Mouse (Mus musculus) embryonic facial prominence, embryonic 10.5 days (tissue): Measurements from ENCODE around the gene Zfp358. TPM values are rescaled to one million over a fixed set of nuclear protein-coding genes. Genes with fewer than 3 reads are reported as not detected.

Source experiments
- DNase-seq: peaks from one replicate; pipeline ENCODE4 v3.0.0-alpha.2; 2017; ENCODE audit warnings: low spot score
- H3K27ac ChIP-seq: fragments of 300-500 bp; sonication (generic); replicated peaks from 2 replicates; pipeline ENCODE4 v1.5.1; 2016; ENCODE audit warnings: mild to moderate bottlenecking
- H3K27me3 ChIP-seq: fragments of 300-500 bp; sonication (generic); replicated peaks from 2 replicates; pipeline ENCODE4 v1.6.1; 2016; ENCODE audit warnings: low read depth, mild to moderate bottlenecking; ENCODE audit not compliant: poor library complexity, severe bottlenecking
- H3K36me3 ChIP-seq: fragments of 300-500 bp; sonication (generic); replicated peaks from 2 replicates; pipeline ENCODE4 v1.6.1; 2016; ENCODE audit warnings: mild to moderate bottlenecking, moderate library complexity
- H3K4me1 ChIP-seq: fragments of 300-500 bp; sonication (generic); 2 replicates; pipeline ENCODE4 v1.6.1; 2016
- H3K4me3 ChIP-seq: fragments of 300-500 bp; sonication (generic); 2 replicates; pipeline ENCODE4 v1.5.1; 2016; ENCODE audit warnings: mild to moderate bottlenecking, moderate library complexity
- H3K9me3 ChIP-seq: fragments of 300-500 bp; sonication (generic); 2 replicates; pipeline ENCODE4 v1.6.1; 2016; ENCODE audit warnings: mild to moderate bottlenecking
- WGBS: fragments of 180-500 bp; shearing (Covaris S2); methylation state at CpG from one replicate; pipeline ENCODE4 v1.1.7; 2016; 5-methylcytosine and 5-hydroxymethylcytosine counted together
- polyA plus RNA-seq: library from polyadenylated mRNA; unstranded; fragments of >200 nt; fragmentation: Nextera tagmentation; extraction: Ambion mirVana; gene quantifications from 2 replicates; pipeline ENCODE4 v1.2.1, GENCODE M21; 2016

Gene Zfp358
- polyA plus RNA-seq, 1 experiment from 2014 or later = 68.4 TPM

GRCm38 (mm10) chr8:3480221-3480785, 12.6 kb upstream of the Zfp358 start:
- WGBS = 80% methylated on average over 4 of the region's 4 CpGs
- Histone ChIP-seq H3K27me3 (peaks cover 27% of the 10 kb centered on the region), H3K36me3 (no peaks in the 10 kb centered on the region), H3K4me1 (peaks cover 8% of the 10 kb centered on the region), H3K27ac (no peak overlapping the region), H3K4me3 (no peak overlapping the region), H3K9me3 (no peaks in the 10 kb centered on the region)
- DNase-seq = no peak

- Histone ChIP-seq H3K4me1 (no peaks in the 10 kb centered on the region), H3K27me3 (peaks cover 14% of the 10 kb centered on the region), H3K9me3 (no peaks in the 10 kb centered on the region), H3K4me3 (no peak overlapping the region), H3K27ac (no peak overlapping the region), H3K36me3 (no peaks in the 10 kb centered on the region)
- WGBS = 62% methylated on average over 5 of the region's 5 CpGs
- DNase-seq = no peak
Observed at GRCm38 (mm10) chr8:3481605-3482004, 11.3 kb upstream of the Zfp358 start.

GRCm38 (mm10) chr8:3482240-3482740, 10.6 kb upstream of the Zfp358 start:
- DNase-seq = no peak
- peaks cover 8% of the 10 kb centered on the region for H3K27me3 ChIP-seq
- no peaks in the 10 kb centered on the region for H3K4me1 ChIP-seq
- no peak overlapping the region for H3K27ac ChIP-seq
- no peaks in the 10 kb centered on the region for H3K9me3 ChIP-seq
- no peaks in the 10 kb centered on the region for H3K36me3 ChIP-seq
- WGBS = 90% methylated on average over 22 of the region's 22 CpGs
- no peak overlapping the region for H3K4me3 ChIP-seq

- Histone ChIP-seq H3K27ac (no peak overlapping the region), H3K4me1 (no peaks in the 10 kb centered on the region), H3K9me3 (no peaks in the 10 kb centered on the region), H3K36me3 (no peaks in the 10 kb centered on the region), H3K4me3 (no peak overlapping the region), H3K27me3 (no peaks in the 10 kb centered on the region)
- no peak for DNase-seq
- WGBS = 81% methylated on average over 7 of the region's 7 CpGs
Observed at GRCm38 (mm10) chr8:3483546-3483945, 9.4 kb upstream of the Zfp358 start.

GRCm38 (mm10) chr8:3485192-3485591, 7.7 kb upstream of the Zfp358 start:
- Histone ChIP-seq H3K4me1 (no peaks in the 10 kb centered on the region), H3K4me3 (no peak overlapping the region), H3K27me3 (no peaks in the 10 kb centered on the region), H3K36me3 (no peaks in the 10 kb centered on the region), H3K9me3 (no peaks in the 10 kb centered on the region), H3K27ac (no peak overlapping the region)
- WGBS = 24% methylated on average over 5 of the region's 5 CpGs
- no peak for DNase-seq

- H3K4me3 ChIP-seq = peak overlapping the region; percentile 75
- H3K27ac ChIP-seq = peak overlapping the region; percentile 99
- 52% methylated on average over 6 of the region's 6 CpGs for WGBS
- H3K36me3 ChIP-seq = peaks cover 47% of the 10 kb centered on the region
- no peaks in the 10 kb centered on the region for H3K27me3 ChIP-seq
- DNase-seq = peak; percentile 42
- H3K4me1 ChIP-seq = peaks cover 18% of the 10 kb centered on the region
- H3K9me3 ChIP-seq = peaks cover 24% of the 10 kb centered on the region
Observed at GRCm38 (mm10) chr8:3493845-3494208, 889 bp downstream of the Zfp358 start.

GRCm38 (mm10) chr8:3495578-3496427, 2.9 kb downstream of the Zfp358 start:
- no peak overlapping the region for H3K27ac ChIP-seq
- DNase-seq = no peak
- peaks cover 20% of the 10 kb centered on the region for H3K4me1 ChIP-seq
- 96% methylated on average over 44 of the region's 44 CpGs for WGBS
- H3K4me3 ChIP-seq = peak overlapping the region; percentile 3; the same call in 1 of the 2 replicates
- H3K36me3 ChIP-seq = peaks cover 47% of the 10 kb centered on the region
- no peaks in the 10 kb centered on the region for H3K27me3 ChIP-seq
- H3K9me3 ChIP-seq = peaks cover 24% of the 10 kb centered on the region

GRCm38 (mm10) chr8:3496428-3496748, 3.5 kb downstream of the Zfp358 start:
- 92% methylated on average over 15 of the region's 15 CpGs for WGBS
- Histone ChIP-seq H3K27ac (no peak overlapping the region), H3K9me3 (peaks cover 24% of the 10 kb centered on the region), H3K4me1 (peaks cover 25% of the 10 kb centered on the region), H3K4me3 (0 out of 2 replicates have a peak overlapping the region, but pooled peaks have one; percentile 3), H3K27me3 (no peaks in the 10 kb centered on the region), H3K36me3 (peaks cover 47% of the 10 kb centered on the region)
- no peak for DNase-seq

GRCm38 (mm10) chr8:3498583-3498982, 5.6 kb downstream of the Zfp358 start:
- DNase-seq = no peak
- Histone ChIP-seq H3K4me3 (no peak overlapping the region), H3K27me3 (no peaks in the 10 kb centered on the region), H3K9me3 (peaks cover 24% of the 10 kb centered on the region), H3K4me1 (peaks cover 30% of the 10 kb centered on the region), H3K36me3 (peaks cover 47% of the 10 kb centered on the region), H3K27ac (no peak overlapping the region)
- WGBS = 88% methylated on average over 3 of the region's 3 CpGs

- DNase-seq = no peak
- H3K4me1 ChIP-seq = peaks cover 21% of the 10 kb centered on the region
- 8% methylated on average over 8 of the region's 8 CpGs for WGBS
- peak overlapping the region; percentile 85 for H3K4me3 ChIP-seq
- peak overlapping the region; percentile 94 for H3K27ac ChIP-seq
- H3K9me3 ChIP-seq = peaks cover 20% of the 10 kb centered on the region
- no peaks in the 10 kb centered on the region for H3K27me3 ChIP-seq
- peaks cover 43% of the 10 kb centered on the region for H3K36me3 ChIP-seq
Observed at GRCm38 (mm10) chr8:3499751-3500150, 6.8 kb downstream of the Zfp358 start.

GRCm38 (mm10) chr8:3500235-3501090, 7.5 kb downstream of the Zfp358 start, which contains the start of gene Mcoln1:
Gene Mcoln1 (plus strand): TSS chr8:3500457.
- Histone ChIP-seq H3K4me1 (peaks cover 21% of the 10 kb centered on the region), H3K27me3 (no peaks in the 10 kb centered on the region), H3K36me3 (peaks cover 37% of the 10 kb centered on the region), H3K9me3 (peaks cover 13% of the 10 kb centered on the region), H3K4me3 (peak within 1 kb of the TSS; percentile 85), H3K27ac (peak within 1 kb of the TSS; percentile 94)
- peak; percentile 98 for DNase-seq
- WGBS = under 1% methylated on average over 70 of the region's 70 CpGs

- WGBS = 71% methylated on average over 4 of the region's 4 CpGs
Observed at GRCm38 (mm10) chr8:3502217-3502616, 9.3 kb downstream of the Zfp358 start.

More at GRCm38 (mm10) chr8:3502217-3502616, 9.3 kb downstream of the Zfp358 start:
- DNase-seq = no peak
- Histone ChIP-seq H3K9me3 (no peaks in the 10 kb centered on the region), H3K4me3 (0 out of 2 replicates have a peak overlapping the region, but pooled peaks have one; percentile 11), H3K27ac (no peak overlapping the region), H3K27me3 (no peaks in the 10 kb centered on the region), H3K4me1 (peaks cover 19% of the 10 kb centered on the region), H3K36me3 (peaks cover 37% of the 10 kb centered on the region)
